Mouse (Mus musculus) brain, embryonic 14.5 days (tissue): ENCODE measurements around the gene Togaram1.

ENCODE experiments used
- CTCF ChIP-seq: fragments of 200-500 bp; IDR thresholded peaks from 2 replicates; pipeline ENCODE4 v1.5.1; 2012; ENCODE audit warnings: inconsistent platforms, mild to moderate bottlenecking, moderate library complexity, borderline replicate concordance; ENCODE audit not compliant: insufficient read depth, insufficient read length; ENCODE audit errors: extremely low read depth
- POLR2A ChIP-seq: fragments of 200-500 bp; IDR thresholded peaks from 2 replicates; pipeline ENCODE4 v1.6.1; 2012; ENCODE audit warnings: mild to moderate bottlenecking, inconsistent platforms, borderline replicate concordance; ENCODE audit not compliant: poor library complexity, insufficient read depth, insufficient read length, severe bottlenecking; ENCODE audit errors: extremely low read depth

DNA sequence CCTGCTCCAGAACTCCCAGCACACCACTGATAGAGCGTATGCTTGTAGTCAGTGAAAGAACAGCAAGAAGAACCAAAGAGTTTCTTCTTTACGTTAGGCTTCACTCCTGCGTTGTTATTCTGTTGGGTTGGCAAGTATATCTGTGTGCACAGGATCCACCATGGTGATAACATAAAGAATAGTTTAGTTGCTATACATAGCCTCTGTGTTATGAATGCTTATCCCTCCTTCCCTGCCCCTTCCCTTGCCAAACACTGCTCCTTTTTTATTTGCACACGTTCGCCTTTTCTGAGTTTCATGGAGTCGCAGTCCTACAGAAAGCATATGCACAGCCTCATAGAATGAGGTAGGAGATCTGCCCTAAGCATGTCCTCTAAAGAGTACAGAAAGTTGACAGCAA lies 6.5 kb downstream of the Togaram1 start:
- TF ChIP-seq POLR2A = no peak
- no peak for TF ChIP-seq CTCF
